Mouse (Mus musculus): Measurements from ENCODE around the gene Arhgap15. TPM values are rescaled to one million over a fixed set of nuclear protein-coding genes. Genes with fewer than 3 reads are reported as not detected.

Arhgap15 gene
- polyA plus RNA-seq, 1 experiment from 2014 or later: 5.2 TPM

GRCm38 (mm10) chr2:44419547-44420225, 671.1 kb downstream of the Arhgap15 start:
- Histone ChIP-seq H3K36me3 (ENCODE audit: control insufficient read depth, insufficient read depth) (no peaks in the 10 kb centered on the region), H3K4me3 (ENCODE audit: low read depth, low read length) (no peak overlapping the region), H3K9ac (ENCODE audit: low read depth, low read length) (no peak overlapping the region), H3K4me1 (ENCODE audit: control insufficient read depth, low read depth, low read length) (no peaks in the 10 kb centered on the region), H3K27ac (ENCODE audit: low read length) (no peak overlapping the region), H3K4me2 (ENCODE audit: low read depth, low read length) (no peak overlapping the region), H3K27me3 (ENCODE audit: control insufficient read depth, insufficient read depth, low read depth, low read length) (no peaks in the 10 kb centered on the region), H3K9me3 (replicated peaks; ENCODE audit: control insufficient read depth, low read length) (no peaks in the 10 kb centered on the region)
- WGBS (ENCODE audit: insufficient replicate concordance): 66% methylated on average over 4 of the region's 4 CpGs
- no peak for ATAC-seq (ENCODE audit: low read depth)

- WGBS (ENCODE audit: insufficient replicate concordance): 75% methylated on average over 9 of the region's 9 CpGs
- no peaks in the 10 kb centered on the region for H3K9me3 ChIP-seq (replicated peaks; ENCODE audit: control insufficient read depth, low read length)
- H3K4me1 ChIP-seq (ENCODE audit: control insufficient read depth, low read depth, low read length): no peaks in the 10 kb centered on the region
- no peak overlapping the region for H3K4me3 ChIP-seq (ENCODE audit: low read depth, low read length)
- no peak overlapping the region for H3K9ac ChIP-seq (ENCODE audit: low read depth, low read length)
- no peaks in the 10 kb centered on the region for H3K27me3 ChIP-seq (ENCODE audit: control insufficient read depth, insufficient read depth, low read depth, low read length)
- no peak for ATAC-seq (ENCODE audit: low read depth)
- no peak overlapping the region for H3K27ac ChIP-seq (ENCODE audit: low read length)
- no peaks in the 10 kb centered on the region for H3K36me3 ChIP-seq (ENCODE audit: control insufficient read depth, insufficient read depth)
- H3K4me2 ChIP-seq (ENCODE audit: low read depth, low read length): no peak overlapping the region
These were observed 681.9 kb downstream of the Arhgap15 start for GRCm38 (mm10) chr2:44430521-44430920.

- 61% methylated on average over 5 of the region's 5 CpGs for WGBS (ENCODE audit: insufficient replicate concordance)
- H3K4me1 ChIP-seq (ENCODE audit: control insufficient read depth, low read depth, low read length): no peaks in the 10 kb centered on the region
- H3K9me3 ChIP-seq (replicated peaks; ENCODE audit: control insufficient read depth, low read length): no peaks in the 10 kb centered on the region
- H3K4me2 ChIP-seq (ENCODE audit: low read depth, low read length): no peak overlapping the region
- H3K27ac ChIP-seq (ENCODE audit: low read length): no peak overlapping the region
- no peak overlapping the region for H3K4me3 ChIP-seq (ENCODE audit: low read depth, low read length)
- no peak for ATAC-seq (ENCODE audit: low read depth)
- H3K36me3 ChIP-seq (ENCODE audit: control insufficient read depth, insufficient read depth): no peaks in the 10 kb centered on the region
- no peak overlapping the region for H3K9ac ChIP-seq (ENCODE audit: low read depth, low read length)
- H3K27me3 ChIP-seq (ENCODE audit: control insufficient read depth, insufficient read depth, low read depth, low read length): no peaks in the 10 kb centered on the region
These were observed 688.0 kb downstream of the Arhgap15 start for GRCm38 (mm10) chr2:44436652-44437051.

- Histone ChIP-seq H3K4me3 (ENCODE audit: low read depth, low read length) (no peak overlapping the region), H3K27ac (ENCODE audit: low read length) (no peak overlapping the region), H3K36me3 (ENCODE audit: control insufficient read depth, insufficient read depth) (no peaks in the 10 kb centered on the region), H3K9me3 (replicated peaks; ENCODE audit: control insufficient read depth, low read length) (no peaks in the 10 kb centered on the region), H3K27me3 (ENCODE audit: control insufficient read depth, insufficient read depth, low read depth, low read length) (no peaks in the 10 kb centered on the region), H3K4me2 (ENCODE audit: low read depth, low read length) (no peak overlapping the region), H3K9ac (ENCODE audit: low read depth, low read length) (no peak overlapping the region), H3K4me1 (ENCODE audit: control insufficient read depth, low read depth, low read length) (no peaks in the 10 kb centered on the region)
- no peak for ATAC-seq (ENCODE audit: low read depth)
- WGBS (ENCODE audit: insufficient replicate concordance): 67% methylated on average over 8 of the region's 8 CpGs
These were observed 689.0 kb downstream of the Arhgap15 start for GRCm38 (mm10) chr2:44437496-44438057.

GRCm38 (mm10) chr2:44438070-44438469, 689.4 kb downstream of the Arhgap15 start:
- ATAC-seq (ENCODE audit: low read depth): no peak
- Histone ChIP-seq H3K27me3 (ENCODE audit: control insufficient read depth, insufficient read depth, low read depth, low read length) (no peaks in the 10 kb centered on the region), H3K27ac (ENCODE audit: low read length) (no peak overlapping the region), H3K4me2 (ENCODE audit: low read depth, low read length) (no peak overlapping the region), H3K9ac (ENCODE audit: low read depth, low read length) (no peak overlapping the region), H3K4me1 (ENCODE audit: control insufficient read depth, low read depth, low read length) (no peaks in the 10 kb centered on the region), H3K36me3 (ENCODE audit: control insufficient read depth, insufficient read depth) (no peaks in the 10 kb centered on the region), H3K9me3 (replicated peaks; ENCODE audit: control insufficient read depth, low read length) (no peaks in the 10 kb centered on the region), H3K4me3 (ENCODE audit: low read depth, low read length) (no peak overlapping the region)
- 77% methylated on average over 1 of the region's 1 CpGs for WGBS (ENCODE audit: insufficient replicate concordance)

- H3K36me3 ChIP-seq (ENCODE audit: control insufficient read depth, insufficient read depth): no peaks in the 10 kb centered on the region
- H3K9me3 ChIP-seq (replicated peaks; ENCODE audit: control insufficient read depth, low read length): no peaks in the 10 kb centered on the region
- no peak overlapping the region for H3K9ac ChIP-seq (ENCODE audit: low read depth, low read length)
- H3K4me1 ChIP-seq (ENCODE audit: control insufficient read depth, low read depth, low read length): no peaks in the 10 kb centered on the region
- no peak overlapping the region for H3K4me2 ChIP-seq (ENCODE audit: low read depth, low read length)
- ATAC-seq (ENCODE audit: low read depth): no peak
- no peak overlapping the region for H3K4me3 ChIP-seq (ENCODE audit: low read depth, low read length)
- no peak overlapping the region for H3K27ac ChIP-seq (ENCODE audit: low read length)
- H3K27me3 ChIP-seq (ENCODE audit: control insufficient read depth, insufficient read depth, low read depth, low read length): no peaks in the 10 kb centered on the region
- 58% methylated on average over 2 of the region's 2 CpGs for WGBS (ENCODE audit: insufficient replicate concordance)
These were observed 696.3 kb downstream of the Arhgap15 start for GRCm38 (mm10) chr2:44444938-44445337.

Other genes with a start within 250 kb of the Arhgap15 start
- 7.5 and 8.9 TPM in 2 replicates for gene Kynu, start 193.5 kb upstream of the Arhgap15 start, polyA plus RNA-seq (2015; fragmentation: Nextera tagmentation; extraction: Ambion mirVana)

Measured in liver, embryonic 16.5 days (tissue).